Mouse (Mus musculus) gonadal fat pad, adult 2 months (tissue): Measurements from ENCODE around the gene Itpa. TPM values are rescaled to one million over a fixed set of nuclear protein-coding genes. Genes with fewer than 3 reads are reported as not detected.

ENCODE experiments used
- DNase-seq: peaks from one replicate; pipeline ENCODE4 v3.0.0-alpha.2; 2012; ENCODE audit warnings: low read depth
- polyA plus RNA-seq: library from polyadenylated mRNA; depleted of rRNA; stranded (reverse); fragments of >200 nt; gene quantifications from 2 replicates; pipeline ENCODE4 v1.2.3, GENCODE M21; 2012

The Itpa gene
- polyA plus RNA-seq, 1 experiment, result 36.6 TPM

DNA sequence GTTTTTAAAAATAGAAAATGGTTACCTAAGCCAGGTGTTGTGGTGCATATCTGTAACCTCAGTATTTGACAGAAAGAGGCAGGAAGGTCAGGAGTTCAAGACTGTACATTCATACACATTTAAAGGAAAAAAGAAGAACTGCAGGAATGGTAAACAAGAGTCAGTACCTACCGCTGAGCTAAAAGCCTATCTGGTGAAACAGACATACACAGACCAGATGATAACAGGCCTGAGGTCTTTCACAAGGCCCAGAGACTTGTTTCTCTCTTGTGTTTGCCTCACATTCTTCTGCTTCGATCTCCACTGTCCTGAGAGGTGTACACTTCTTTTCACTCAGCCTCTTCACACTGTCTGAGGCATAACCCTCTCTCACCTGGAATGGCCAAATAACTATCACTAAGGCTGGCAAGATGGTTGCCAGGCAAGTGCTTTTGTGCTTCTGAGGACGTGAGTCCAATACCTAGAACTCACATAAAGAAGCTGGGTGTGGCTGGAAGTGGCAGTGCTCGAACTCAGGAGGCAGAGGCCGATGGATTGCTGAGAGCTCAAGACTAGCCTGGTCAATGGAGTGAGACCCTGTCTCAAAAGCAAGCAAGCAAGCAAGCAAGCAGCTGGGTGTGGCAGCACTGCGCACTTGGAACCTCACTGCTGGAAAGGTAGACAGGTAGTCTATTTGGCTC lies 11.6 kb upstream of the Itpa start:
- no peak for DNase-seq

DNA sequence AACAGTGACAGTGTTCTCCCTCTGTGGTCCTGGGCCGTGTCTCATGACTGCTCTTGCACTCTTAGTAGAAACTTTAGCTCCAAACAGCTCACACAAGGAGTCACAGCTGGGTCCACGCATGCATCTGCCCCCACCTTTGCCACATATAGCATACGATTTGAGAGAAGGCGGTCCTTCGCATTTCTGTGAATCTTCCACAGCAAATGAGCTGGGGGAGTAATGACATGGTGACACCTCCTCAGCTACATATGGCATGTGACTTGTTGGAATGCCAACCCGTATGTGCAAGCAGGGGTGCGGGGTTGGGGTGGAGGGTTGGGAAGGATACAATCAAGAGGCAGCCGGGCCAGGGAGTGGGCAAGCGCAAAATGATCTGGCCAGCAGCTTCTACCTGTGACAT lies 10.9 kb upstream of the Itpa start:
- DNase-seq, result no peak

DNA sequence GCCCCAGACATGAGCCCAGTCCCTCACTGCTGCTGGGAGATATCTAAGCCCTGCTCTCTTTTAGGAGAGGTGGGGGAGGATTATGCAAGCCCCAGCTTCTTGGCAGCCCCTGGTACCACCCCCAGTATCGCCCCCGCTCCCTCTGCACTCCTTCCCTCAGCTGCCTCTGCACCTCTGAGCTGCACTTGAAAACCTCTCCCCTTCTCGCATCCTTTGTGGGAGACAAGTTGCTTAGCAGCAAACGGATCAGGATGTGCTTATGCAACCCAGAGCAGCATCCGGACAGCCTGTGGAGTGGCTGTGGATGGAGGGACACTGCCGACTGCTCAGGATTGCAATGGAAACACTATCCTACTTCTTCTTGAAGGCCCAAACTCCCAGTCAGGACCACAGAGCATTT lies 9.9 kb upstream of the Itpa start:
- no peak for DNase-seq

DNA sequence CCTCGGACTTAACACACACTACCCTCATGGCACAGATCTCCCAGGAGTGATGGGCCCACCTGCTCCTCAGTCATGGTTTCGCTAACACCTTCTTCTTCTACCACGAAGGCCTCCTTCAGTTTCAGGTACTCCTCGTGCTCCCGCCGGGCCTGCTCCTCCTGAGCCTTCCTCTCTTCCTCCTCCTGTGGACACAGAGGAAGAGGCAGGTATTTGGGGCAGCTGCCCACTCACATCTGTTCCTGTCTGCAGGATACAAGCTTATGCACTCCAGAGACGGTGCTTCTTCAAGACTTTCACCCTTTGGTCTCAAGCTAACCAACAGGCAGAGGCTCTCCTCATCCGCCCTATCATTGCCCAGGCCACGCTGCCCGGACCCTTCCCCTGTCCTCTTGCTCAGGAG lies 8.9 kb upstream of the Itpa start:
- DNase-seq, result no peak

DNA sequence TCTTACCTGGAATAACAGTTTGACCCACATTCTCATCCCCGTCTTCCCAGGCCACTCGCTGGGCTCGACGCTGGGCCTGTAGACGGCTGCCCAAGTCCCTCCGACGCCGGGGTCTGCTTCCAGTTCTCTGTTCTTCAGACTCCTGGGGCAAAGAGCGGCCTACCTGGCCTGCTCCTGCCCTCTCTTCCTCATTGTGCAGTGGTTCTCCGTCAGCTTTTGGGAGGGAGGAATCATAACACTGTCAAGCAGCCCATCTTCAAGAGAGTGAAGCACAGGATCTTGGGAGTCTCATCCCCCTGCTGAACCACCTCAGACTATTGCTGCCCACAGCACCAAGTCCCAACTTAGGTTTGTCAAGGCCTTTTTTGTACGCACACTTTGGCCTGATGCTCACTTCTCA lies 4.1 kb upstream of the Itpa start:
- DNase-seq, result no peak

DNA sequence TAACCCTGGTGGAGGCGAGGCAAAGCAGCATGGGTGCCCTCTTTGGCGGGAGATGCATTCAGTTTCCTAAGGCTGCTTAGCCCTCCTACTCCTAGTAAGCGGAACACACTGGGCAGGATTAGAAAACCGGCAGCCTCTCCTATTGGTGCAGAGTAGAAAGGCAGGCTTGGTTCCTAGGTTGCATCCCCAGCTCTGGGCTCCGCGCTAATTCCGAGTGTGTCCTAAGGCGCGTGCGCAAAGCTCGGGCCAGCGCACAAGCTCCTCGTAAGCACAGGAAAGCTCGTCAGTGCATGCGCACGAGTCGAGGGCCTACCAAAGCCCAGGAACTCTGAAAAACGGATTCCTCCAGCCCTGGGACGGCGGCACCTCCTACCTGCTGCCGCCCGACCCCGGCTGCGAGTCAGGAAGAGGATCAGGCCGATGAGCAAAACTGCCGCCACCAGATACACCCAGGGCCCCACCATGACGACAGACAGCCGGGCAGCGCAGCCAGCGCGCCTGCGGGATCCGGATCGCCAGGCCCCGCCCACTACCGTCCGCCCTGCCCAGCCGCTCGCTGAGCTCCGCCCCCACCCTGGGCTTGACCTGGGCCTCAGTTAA lies 3.2 kb upstream of the Itpa start, which contains the start of gene Ddrgk1:
Gene Ddrgk1 (minus strand): TSS at position 558 of the 600 bp plus-strand sequence.
- peak; percentile 69 for DNase-seq

DNA sequence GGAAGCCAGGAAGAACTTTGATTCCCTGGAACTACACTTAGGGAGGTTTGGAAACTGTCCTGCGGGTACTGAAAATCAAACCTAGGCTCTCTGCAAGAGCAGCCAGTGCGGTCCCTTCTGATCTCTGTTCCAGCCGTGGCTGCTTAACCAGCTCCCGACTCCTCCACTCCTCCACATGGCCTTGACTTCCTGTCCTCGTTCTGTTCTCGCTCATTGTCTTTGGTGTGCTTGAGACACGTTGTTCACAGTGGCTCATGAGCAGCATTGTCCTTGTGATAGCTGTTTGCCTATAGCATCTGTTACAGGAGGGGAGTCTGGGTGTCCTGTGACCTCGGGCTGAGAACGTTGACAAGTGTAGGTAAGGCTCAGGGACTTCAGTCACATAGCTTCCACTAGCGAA lies 9.8 kb downstream of the Itpa start:
- no peak for DNase-seq

DNA sequence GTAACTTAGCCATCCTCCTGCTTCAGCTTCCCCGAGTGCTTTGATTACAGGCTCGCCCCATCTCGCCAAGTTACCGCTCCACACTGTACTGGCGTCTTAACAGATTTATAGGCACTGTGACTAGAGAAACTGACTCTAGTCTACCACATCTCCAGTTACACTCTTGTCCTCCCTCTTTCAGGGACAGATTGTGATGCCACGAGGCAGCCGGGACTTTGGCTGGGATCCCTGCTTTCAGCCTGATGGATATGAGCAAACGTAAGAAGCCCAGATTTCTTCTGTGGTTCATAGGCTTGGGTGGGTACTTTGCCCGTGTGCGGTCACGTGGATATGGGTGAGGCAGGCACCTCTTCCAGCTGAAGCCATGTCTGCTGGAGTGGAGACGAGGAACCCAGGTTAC lies 11.7 kb downstream of the Itpa start:
- no peak for DNase-seq

DNA sequence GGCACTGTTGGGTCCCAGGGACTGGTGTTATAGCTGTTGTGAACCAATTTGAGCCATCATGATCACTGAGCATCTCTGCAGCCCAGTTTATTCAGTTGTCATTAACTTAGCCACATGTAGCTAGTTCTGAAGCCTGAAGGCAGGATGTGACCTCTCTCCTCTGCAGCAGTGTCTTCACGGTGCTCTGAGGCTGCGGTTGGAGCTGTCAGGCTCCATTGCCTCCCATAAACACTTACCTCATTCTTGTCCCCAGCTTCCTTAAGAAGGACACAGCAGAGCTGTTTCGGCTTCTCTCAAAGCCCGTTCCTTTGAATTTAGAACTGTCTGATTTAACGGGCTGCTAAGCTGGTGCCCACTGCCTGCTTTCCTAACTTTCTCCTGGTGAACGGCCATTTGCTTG lies 12.5 kb downstream of the Itpa start:
- DNase-seq, result no peak

DNA sequence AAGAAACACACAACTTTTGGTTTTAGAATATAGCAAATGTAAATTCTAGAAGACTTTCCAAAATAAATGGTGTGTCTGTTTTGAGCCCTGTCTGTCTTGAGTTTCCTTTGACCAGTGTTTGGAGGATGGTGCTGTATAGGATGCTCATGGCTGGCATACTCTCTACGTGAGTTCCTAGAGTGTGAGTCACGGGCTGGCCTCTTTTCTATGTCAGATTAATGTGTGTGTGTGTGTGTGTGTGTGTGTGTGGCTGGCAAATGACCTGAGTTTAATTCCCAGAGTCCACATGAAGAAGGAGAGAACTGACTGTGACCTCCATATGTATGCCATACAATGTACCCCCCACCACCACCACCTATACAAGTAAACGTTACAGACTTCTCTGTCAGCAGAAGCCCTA lies 14.1 kb downstream of the Itpa start:
- no peak for DNase-seq

DNA sequence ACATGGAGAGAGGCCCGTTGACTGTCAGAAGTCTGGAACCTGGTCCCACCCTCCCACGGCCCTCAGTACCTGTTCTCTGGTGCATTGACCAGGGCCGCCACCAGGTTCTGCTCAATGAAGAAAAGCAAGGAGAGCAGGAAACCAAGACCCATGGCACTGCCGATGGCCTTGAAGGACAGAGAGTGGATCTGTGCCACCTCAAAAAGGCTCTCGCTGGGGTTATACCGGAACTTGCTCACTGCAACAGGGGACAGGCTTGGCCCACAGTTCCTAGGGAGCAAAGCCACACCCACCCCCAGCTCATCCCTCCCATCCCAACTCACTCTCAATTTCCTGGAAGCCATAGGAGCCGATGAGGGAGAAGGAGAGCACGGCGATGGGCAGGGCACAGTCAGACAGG lies 18.0 kb downstream of the Itpa start:
- no peak for DNase-seq

DNA sequence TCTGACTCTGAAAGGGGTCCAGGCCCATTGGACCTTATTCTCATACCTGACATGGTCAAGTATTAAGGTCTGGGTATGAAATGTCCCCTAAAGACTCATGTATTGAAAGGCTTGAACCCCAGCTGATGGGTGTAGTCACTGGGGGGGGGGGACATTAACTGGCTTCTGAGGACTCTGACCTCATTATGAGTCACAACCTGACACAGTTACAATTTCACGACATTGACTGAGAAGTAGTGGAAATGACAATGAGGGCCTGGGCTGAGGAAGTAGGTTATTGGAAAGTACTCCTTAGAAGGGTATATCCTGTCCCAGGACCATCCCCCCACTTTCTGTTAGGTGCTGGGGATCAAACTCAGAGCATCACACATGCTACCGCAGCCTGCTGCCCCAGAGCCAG lies 21.6 kb downstream of the Itpa start:
- no peak for DNase-seq

DNA sequence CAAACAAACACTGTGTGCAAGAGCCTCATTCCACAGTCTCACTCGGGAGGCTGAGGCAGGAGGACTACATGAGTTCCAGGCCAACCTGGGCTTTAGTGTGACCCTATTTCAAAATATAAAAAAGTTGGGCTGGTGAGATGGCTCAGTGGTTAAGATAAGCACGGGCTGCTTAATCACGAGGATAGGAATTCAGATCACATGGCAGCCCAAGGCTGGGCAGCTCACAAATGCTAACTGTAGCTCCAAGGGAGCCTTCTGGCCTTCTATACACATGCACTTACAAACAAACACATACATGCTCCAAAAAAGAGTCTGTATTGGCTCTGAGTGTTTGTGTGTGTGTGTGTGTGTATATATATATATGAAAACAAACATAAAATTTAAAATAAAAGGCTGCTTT lies 26.2 kb downstream of the Itpa start:
- DNase-seq, result no peak

DNA sequence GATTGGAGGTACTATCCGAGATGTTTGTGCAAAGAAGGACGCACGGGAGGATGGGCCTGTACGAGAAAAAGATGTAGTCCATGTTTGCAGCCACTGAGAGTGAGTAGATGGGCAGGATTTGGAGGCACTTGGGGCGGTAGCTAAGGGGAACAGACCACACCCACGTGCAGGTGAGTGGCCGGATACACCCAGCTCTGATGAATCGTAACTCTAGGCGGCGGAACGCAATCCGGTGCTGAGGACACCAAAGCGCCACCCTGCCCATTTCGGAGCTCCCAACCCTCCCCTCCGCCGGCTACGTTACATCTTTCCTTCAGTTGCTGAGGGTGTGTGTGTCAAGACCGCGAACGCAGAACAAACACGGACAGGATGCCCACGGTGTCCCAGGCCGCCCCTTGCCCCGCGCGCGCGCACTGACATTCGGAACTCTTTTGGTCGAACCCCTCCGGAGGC lies 29.3 kb downstream of the Itpa start:
- DNase-seq, result no peak

DNA sequence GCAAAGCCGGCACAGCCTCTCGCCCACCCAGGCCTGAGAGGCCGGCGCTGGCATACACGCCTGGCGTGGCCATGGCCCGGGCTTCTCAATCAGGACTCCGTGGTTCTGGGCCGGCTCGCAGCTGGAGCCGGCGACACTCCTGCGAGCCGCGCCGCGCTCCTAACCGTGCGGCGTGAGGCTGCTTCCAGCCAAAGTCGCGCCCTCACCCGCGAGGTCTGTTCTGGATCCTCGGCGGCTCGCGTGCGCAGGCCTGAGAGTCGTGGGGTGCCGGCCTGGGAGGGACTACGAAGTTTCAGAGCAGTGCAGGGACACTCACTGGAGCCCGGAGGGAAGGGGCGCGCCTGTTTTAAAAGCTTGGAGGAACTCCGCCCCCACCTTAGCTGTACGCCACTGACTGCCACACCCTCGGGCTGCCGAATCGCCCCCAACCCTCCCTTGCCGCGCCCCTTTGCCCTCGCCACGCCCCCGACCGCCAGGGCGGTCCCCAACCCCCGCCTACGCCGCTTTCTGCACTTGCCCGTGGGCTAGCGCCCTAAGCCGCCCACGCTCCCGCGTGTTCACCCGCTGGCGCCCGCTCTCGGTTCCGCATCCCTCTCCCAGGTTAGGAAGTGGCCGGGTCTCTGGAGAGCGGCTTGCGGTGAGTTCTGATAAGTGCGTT lies 29.9 kb downstream of the Itpa start, which contains the start of gene Slc4a11:
Gene Slc4a11 (minus strand): TSS at position 367 of the 658 bp plus-strand sequence.
- DNase-seq, result no peak

DNA sequence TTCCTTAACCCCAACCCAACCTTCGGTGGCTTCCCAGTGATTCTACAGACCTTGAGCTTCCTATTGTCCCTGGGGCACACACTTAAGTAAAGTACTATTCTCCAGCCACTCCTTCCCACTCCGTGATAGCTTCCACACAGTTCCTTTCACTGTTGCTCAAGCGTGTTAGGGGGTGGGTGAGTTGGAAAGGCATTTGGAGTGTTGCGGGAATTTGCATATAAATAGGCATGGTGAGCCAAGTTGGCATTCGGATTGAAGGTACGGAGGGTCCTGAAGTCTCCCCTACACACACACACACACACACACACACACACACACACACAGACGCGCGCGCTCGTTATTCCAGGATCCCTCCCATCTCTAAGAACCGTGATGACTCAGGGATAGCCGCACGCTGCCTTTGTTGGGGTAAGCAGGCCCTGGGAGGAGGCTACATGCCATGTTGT lies 30.4 kb downstream of the Itpa start:
- DNase-seq, result no peak

DNA sequence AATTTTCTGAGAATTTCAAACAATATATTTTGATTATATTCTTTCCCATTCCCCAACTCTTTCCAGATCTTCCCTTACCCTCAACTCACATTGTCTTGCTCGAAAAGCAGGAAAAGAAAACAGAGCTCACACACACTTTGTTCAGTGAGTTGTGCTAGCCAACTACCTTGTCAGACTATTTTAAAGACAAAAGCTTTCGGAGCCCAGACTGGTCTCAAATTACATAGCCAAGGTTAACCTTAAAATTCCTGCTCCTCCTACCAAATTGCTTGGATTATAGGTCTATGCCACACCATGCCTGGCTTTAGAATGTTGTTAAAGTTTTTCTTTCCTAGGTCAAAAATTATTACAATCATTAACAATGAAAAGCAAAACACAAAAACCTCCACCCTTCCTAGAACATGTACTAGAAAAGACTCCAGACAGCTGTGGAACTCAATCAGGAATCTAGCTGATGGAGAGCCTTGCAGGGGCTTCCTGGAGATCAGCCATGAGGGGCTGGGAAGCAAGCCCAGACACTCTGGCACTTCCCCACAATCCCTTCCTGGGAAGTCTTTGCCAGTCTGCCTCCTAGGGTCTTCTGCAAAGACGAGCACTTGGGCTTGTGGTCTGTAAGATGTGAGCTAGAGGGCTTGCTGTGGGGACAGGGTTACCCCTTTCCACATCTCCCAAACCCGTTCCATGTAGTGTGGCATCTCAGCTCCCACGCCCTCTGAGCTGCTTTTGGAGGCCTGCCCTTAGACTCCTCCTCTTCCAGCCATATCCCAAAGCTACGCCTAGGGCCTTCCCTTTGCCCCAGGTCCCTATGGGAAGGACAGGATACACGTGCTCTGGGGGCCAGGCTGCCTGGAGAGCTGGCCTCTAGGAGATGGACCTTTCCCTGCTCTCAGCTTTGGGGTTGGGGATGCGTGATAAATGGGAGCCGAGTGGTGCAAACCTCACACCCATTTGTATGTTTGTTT lies 36.9 kb downstream of the Itpa start:
- DNase-seq, result no peak

DNA sequence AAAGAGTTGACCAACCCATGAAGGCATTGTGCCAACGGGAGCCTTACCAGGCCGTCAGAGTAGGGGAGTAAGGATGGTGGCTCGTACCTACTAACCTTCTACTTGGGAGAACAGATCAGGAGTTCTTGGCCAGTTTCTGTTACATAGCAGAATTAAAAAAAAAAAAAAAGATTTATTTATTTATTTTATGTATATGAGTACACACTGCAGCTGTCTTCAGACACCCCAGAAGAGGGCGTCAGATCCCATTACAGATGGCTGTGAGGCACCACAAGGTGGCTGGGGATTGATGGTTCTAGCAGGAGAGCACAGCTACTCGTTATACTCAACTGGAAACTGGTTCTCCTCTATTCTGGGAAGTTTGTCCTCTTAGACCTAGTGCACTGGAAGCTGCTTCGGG lies 37.8 kb downstream of the Itpa start:
- no peak for DNase-seq

DNA sequence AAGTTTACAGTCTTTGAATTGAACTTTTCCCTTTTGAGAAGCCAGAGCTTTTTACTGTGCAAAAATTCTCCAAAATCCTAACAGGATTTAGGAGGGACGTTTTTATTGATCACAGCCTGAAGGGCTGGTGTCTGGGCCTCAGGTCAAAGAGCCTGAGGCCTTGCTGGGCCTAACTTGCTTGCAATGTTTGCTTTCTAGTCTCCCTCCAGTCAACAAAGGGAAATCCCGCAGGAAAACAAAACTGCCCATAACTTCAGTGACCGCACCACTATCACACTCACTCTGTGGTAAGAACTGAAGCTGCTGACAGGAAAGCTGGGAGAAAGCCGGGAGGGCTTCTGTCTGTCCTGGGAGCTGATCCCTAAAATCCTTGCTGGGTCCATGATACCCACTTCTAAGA lies 39.2 kb downstream of the Itpa start:
- no peak for DNase-seq

DNA sequence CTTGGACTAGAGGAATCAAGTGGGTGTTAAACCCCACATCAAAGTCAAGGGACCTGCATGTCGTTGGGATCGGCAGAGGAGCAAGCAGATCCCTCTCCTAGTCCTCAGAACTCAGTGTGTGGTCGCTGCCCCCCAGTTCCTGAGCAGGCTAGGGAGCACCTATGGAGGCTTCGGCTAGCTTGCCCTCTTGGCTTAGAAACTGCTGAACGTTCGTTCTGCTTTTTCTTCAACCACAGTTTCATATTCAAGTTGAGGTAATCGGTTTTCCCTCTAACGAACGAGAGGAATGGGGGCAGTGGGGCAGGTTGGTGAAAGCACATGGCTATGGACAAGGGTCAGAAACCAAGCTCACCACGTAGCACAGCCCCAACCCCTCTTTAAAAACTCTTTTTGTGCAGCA lies 39.6 kb downstream of the Itpa start:
- DNase-seq, result no peak

DNA sequence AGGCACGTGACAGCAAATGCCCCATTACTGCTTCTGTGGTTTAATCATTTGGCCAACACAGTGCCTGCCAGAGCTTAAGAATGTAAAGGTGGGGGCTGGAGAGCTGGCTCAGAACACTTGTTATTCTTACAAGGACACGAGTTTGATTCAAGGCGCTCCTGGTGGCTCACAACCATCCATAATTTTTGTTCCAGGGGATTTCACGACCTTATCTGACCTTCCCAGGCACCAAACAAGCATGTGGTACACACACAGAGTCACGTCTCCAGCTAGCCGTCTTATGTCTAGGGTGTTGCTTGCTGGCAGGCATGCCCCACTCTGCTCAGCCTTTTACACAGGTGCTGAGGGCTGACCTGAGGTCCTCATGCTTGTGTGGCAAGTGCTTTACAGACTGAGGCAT lies 50.5 kb downstream of the Itpa start:
- no peak for DNase-seq

DNA sequence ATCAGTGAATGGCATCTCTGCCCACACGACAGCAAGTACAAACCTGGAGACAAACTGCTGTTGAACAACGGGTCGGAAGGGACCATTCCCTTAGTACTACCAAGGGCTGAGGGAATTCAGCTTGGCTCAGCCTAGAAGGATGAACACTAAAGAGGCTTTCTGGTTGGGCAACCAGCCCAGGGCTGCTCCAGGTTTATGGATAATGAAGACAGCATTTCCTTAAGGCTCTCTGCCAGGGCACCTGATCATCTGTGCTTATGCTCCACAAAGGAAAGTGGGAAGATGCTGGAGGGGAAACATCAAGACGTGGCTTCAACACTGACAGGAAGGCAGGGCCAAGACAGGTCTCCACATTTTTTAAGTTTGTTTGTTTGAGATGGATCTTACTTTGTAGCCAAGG lies 57.0 kb downstream of the Itpa start:
- DNase-seq, result peak; percentile 73
